Mouse (Mus musculus): ENCODE results near the gene Zyg11b.

Zyg11b gene

GRCm38 (mm10) chr4:108300670-108301373, at the start of gene Zyg11b:
Zyg11b (minus strand) TSS chr4:108301096.
- DNase-seq: peak; percentile 92 to 93

DNA sequence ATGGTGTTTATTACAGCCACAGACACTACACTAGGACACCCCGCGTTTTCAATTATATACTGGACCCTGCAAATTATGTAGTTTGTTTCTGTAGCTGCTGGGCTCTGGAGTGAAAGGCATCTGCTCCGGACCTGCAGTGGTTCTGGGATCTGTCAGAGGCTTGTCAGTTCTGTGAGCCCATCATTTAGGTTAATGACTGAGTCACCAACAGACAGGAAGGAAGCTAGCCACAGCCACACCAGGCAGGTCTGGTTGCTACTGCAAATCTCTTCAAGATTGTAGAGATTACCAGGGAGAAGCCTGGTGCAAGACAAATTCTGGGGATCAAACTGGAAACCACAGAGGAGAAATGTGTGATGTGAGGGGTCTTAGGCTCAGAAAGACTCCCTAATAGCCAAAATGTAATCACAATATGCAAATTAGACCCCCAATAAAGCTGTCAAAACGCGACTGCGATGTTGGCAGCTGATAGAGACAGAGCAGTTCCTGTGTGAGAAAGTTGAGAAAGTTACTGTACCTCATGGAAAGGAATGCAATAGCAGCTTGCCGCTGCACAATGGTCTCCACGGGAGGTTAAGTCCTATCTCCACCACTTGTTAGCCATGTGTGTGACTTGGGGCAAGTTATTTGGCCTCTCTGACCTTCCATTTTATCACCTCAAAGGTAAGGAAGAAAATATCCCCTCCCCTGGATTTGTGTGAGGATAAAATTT, 49.1 kb upstream of the Zyg11b start:
- DNase-seq: no peak

DNA sequence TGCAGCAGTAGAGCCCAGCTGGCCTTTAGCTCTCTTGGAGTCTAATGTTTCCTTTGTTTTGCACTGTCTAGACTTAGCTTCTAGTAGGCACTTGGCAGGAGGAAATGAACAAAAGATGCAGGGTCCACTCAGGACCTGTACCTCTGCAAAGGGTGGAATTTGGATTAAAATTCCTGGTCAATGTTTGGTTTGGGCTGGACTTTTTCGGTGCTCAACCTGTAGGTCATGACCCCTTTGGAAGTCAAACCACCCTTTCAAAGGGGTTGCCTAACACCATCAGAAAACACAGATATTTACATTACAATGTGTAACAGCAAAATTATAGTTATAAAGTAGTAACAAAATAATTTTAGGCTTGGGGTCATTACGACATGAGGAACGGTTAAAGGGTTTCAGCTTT, 48.2 kb upstream of the Zyg11b start:
- no peak for DNase-seq

DNA sequence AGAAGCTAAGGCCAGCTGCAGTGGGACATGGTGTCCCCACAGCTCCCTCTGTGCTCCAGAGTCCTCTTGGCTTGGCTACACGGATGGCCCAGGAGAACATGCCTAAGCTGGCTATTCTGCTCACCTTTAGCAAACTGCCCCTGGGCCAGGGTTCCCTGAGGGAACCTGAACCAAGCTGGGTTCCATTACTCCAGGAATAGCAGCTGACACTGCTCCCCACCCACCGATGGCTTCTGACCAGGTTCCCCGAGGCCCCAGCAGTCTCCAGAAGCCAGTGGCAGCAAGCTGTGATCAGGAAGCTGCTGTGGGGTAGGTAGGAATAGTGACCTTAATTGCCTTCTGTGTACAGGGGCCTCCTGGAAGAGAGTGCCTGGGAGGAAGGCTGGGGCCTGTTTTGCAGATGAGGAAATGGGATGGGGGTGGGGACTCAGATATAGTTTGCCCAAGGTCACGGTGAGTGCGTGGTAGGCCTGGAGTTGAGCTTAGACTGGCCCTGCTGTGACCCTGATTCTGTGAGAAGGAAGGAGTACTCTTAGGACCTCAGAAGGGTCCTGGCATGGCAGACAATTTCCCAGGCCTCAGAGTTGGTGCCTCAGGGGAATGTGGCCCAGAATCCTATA, 47.5 kb upstream of the Zyg11b start:
- no peak for DNase-seq

- DNase-seq: no peak
Measured at GRCm38 (mm10) chr4:108347111-108347510, 46.2 kb upstream of the Zyg11b start.

DNA sequence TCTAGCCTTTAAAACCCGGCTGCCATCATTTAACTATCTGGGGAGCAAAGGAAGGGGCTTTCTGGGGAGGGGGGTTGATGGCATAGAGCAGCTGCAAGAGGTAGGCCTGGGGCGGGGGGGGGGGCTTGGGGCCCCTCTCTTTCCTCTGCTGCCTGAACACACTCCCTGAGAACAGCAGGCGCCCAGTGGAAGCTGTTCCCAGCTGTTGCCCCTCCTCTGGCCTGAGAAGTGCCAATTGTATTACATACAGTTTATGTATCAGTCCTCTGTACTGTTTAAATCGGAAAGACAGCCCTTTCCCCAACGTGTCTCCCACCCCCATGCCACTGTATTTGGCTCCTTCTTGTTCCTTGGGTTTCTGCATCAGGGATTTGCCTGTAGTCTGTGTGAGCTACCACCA, 44.9 kb upstream of the Zyg11b start:
- DNase-seq: no peak

DNA sequence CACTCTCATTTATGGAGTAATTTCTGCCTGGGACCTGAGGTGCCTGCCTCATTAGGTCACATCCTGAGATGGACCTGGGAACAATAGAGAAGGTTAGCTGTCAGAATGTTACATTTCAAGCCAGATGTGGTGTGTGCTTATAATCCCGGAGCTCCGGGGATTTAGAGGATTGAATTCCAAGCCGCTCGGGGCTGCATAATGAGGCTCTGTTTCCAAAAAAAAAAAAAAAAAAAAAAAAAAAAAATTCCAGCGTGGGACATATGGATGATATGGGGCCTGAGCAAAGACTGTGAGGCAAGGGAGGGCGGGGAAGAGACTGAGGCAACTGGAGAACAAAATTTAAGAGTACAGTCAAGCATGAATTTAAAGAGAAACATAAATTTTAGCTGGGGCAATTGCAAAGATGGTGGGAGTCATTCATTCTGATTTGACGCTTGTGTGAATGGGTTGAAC, 43.8 kb upstream of the Zyg11b start:
- DNase-seq: no peak

DNA sequence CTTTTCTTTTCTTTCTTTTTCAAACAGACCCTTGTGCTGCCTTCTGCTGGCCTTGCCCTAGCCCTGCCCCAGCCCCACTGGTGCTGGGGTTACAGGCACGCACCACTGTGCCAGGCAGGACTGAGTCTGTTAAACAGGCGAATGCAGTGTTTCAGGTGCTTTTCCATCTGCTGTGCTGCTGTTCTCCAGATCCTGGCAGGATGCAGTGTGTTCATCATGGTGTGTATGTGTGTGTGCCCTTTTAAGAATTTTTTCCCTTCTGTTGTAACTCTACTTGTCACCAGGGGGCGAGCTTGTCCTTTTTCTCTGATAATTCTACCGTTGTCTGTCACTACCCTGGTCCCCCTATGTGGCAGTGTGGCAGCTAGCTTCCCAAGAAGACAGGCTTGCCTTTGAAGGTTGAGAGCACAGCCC, 38.4 kb upstream of the Zyg11b start:
- peak in 1 of 2 experiments; percentile 68 for DNase-seq

DNA sequence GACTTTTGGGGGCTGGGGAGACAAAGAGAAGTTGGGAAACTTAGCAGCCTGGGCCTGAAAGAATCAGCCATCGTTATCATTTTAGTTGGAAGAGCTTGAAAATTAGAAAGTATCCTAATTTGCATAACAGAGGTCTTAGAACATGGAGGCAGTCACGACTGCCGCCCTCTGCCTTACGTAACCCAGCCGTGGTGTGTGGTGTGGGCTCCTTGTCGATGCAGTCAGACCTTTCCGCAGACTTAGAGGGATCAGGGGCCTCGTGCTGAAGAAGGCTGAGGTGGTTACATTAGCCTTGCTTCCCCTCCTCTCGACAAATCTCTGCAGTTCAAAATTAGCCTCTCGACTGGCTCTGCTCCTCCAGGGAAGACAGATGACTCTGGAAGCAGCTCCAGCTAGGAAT, 37.9 kb upstream of the Zyg11b start:
- no peak for DNase-seq

DNA sequence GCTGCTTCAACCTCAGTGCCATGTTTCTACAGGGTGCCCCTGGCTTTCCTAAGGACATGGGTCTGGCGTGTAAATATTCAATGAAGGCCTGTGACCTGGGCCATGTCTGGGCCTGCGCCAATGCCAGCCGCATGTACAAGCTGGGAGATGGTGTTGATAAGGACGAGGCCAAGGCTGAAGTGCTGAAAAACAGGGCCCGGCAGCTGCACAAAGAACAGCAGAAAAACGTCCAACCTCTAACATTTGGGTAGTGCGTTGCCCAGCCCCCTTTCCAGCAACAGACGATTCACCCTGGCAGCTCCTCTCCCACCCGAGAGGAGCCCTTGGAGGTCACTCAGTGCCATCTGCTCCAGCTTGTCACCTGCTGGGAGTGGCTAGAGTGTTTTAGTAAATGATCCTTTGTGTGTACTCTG, 37.4 kb upstream of the Zyg11b start:
- no peak for DNase-seq

GRCm38 (mm10) chr4:108337817-108338216, 36.9 kb upstream of the Zyg11b start:
- no peak for DNase-seq

DNA sequence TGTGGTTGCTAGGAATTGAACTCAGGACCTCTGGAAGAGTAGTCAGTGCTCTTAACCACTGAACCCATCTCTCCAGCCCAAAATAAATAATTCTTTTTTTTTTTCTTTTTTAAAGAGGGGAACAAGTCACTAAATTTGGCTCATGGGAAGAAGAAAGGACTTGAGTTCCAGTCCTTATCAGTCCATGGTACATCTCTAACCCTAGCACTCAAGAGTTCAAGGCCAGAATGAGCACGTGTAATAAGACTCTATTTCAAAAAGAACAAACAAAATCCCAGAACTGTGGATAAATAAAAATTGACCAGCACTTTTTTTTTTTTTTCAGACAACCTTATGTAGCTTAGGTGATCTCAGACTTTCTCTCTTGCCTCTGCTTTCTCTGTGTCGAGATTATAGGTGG, 35.9 kb upstream of the Zyg11b start:
- no peak for DNase-seq

GRCm38 (mm10) chr4:108335413-108335812, 34.5 kb upstream of the Zyg11b start:
- no peak for DNase-seq

GRCm38 (mm10) chr4:108332041-108332440, 31.1 kb upstream of the Zyg11b start:
- DNase-seq: no peak

- no peak for DNase-seq
Measured at GRCm38 (mm10) chr4:108329840-108330239, 28.9 kb upstream of the Zyg11b start.

DNA sequence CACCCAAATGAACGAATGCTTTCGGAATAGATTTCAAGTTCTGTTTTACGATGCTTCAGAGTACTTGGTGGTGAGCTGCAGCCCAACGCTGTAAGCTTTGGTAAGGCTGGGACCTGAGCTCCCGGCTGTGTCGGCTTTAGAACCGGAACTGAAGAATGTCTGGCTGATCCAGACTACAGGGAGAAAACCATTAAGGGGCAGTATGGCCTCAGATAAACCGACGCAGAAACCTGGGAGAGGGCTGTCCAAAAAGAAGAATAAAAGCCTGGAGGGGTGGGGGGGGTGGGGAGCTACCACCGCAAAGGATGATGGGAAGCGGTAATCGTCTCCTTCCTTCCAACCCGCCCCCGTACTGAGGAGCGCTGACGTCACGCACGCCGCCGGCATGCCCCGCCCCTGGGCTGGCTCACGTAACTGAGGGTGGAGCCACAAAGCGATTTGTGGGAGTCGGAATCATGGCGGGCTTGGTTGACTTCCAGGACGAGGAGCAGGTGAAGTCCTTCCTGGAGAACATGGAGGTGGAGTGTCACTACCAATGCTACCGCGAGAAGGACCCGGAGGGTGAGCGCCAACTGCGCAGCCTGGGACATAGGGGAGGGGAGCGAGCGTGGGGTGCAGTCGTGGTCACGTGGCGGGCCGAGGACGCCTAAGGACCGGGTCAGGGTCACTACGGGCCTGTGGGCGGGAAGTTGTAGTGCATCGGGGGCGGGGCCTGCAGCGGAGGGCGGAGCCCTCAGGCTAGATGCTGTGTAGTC, 27.0 kb upstream of the Zyg11b start, which contains the start of gene Coa7:
Gene Coa7, plus strand, starts transcription at position 411 of the 755 bp plus-strand sequence.
- peak; percentile 96 to 97 for DNase-seq

DNA sequence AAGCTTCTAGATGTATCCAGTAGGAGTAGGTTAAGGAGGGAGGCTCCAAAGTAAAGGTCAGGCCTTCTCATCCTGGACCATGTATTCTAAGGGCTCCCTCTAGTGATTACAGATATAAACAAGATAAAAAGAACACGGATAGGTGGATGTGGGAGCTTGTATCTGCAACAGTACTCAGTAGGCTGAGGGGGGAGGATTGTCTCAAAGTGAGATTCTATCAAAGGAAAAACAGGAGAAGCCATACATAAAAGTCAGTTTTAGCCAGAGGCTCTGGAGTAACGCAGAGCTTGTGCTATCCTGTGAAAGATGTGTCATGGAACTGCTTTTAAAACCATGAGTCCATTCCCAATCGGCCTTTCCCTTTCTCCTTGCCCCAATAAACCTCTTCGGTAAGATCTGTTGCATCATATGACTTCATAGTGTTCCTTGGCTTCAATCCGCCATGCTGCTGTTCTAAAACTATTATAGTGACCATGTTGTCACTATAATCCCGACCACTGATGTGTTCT, 26.2 kb upstream of the Zyg11b start:
- DNase-seq: peak in 1 of 2 experiments; percentile 26

DNA sequence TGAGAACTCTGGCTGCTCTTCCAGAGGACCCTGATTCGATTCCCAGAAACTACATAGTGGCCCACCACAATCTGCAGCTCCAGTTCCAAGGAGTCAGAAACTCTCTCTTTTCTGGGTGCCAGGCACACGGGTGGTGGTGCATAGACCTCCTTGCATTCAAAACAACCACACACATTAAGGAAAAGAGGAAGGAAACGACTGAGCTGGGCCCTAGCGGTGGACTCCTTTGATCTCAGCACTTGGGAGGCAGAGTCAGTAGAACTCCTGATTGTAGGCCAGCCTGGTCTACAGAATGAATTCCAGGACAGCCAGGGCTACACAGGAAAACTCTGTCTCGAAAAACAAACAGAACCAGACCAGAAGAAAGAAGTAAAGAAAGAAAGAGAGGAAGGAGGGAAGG, 22.7 kb upstream of the Zyg11b start:
- no peak for DNase-seq

DNA sequence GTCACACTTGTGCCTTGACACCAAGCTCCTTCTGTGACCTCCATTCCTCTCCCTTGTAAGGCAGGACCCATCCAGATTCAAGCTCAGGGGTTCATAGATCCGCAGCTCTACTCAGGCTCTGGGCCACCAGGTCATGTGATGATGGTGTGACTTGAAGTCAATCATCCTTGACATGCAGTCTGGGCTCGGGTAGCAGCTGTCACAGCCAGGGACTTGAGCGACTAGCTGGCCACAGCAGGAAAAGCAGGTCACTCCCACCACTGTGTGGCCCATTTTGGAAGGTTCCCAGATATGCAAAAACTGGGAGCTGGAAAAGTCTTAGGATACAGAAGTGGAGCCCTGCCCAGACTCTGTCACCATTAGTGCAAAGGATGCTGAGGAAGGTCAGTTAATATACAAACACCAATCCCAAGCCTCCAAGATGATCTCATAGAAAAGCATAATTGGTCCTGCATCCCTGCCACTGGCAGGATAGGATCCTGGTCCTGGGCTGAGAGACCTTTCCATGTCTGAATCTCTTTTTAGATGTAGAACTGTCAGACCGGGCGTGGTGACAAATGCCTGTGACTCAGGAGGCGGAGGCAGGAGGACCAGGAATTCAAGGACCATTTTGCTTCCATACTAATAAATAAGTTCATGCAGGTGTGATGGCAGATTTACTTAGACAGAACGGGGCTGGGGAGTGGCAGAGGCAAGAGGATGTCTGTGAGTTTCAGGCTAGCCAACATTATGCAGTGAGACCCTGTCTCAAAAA, 19.9 kb upstream of the Zyg11b start:
- DNase-seq: peak in 1 of 2 experiments; percentile 30

DNA sequence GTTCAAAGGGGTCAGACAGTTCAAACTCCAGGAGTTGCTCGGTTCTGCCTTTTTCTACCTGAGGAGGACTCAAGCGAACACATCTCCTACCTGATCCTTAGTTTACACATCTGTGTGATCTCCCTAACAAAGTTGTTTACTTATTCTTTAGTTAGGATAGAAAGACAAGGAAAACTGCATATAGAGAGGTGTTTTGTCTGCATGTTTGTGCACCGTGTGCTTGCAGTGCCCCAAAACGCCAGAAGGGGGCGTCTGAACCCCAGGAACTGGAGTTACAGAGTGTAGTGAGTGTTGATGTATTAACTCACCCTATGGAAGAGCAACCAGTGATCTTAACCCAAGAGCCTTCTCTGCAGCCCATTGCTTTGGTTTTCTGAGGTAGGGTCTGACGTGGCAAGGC, 18.9 kb upstream of the Zyg11b start:
- no peak for DNase-seq

- peak in 1 of 2 experiments; percentile 34 for DNase-seq
Measured at GRCm38 (mm10) chr4:108318649-108319615, 18.0 kb upstream of the Zyg11b start.
